Mouse (Mus musculus): Measurements from ENCODE around the gene Rnf186.

Gene Rnf186

DNA sequence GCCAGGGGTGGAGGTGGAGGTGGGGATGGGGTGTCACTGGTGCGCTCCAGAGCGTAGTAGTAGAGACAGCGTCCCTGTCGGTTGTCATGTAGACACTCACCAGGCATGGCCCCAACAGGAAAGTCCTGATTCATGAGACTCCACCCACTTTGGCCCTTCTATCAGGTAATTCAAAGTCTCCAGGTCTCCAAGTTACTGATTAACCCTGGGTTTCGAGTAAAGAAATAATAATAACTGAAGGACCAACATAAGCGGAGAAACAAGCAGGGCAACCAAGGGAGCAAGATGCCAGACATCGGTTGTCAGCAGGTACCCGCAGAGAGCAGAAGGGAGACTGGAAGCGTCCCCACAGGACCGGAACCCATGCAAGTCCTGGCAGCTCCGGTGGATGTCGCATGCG lies at the start of gene Rnf186:
Gene Rnf186 (plus strand): TSS at position 247 of the 400 bp plus-strand sequence.
- DNase-seq, result no peak

DNA sequence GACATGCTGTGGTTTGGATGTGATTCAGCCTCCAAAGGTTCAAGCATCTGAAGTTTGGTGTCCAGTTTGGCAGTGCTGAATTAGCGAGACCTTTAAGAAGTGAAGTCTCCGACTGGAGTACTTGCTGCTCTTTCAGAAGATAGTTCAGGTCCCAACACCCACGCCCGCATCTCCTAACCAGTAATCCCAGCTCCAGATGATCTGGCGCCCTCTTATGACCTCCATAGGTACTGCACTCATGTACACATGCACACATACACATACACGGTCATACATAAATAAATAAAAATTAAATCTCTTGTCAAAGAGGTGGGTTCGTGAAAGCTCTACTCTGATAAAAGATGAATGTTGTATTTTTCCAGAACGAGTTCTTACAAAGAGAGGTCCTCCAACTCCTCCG lies 49.6 kb upstream of the Rnf186 start:
- no peak for DNase-seq

DNA sequence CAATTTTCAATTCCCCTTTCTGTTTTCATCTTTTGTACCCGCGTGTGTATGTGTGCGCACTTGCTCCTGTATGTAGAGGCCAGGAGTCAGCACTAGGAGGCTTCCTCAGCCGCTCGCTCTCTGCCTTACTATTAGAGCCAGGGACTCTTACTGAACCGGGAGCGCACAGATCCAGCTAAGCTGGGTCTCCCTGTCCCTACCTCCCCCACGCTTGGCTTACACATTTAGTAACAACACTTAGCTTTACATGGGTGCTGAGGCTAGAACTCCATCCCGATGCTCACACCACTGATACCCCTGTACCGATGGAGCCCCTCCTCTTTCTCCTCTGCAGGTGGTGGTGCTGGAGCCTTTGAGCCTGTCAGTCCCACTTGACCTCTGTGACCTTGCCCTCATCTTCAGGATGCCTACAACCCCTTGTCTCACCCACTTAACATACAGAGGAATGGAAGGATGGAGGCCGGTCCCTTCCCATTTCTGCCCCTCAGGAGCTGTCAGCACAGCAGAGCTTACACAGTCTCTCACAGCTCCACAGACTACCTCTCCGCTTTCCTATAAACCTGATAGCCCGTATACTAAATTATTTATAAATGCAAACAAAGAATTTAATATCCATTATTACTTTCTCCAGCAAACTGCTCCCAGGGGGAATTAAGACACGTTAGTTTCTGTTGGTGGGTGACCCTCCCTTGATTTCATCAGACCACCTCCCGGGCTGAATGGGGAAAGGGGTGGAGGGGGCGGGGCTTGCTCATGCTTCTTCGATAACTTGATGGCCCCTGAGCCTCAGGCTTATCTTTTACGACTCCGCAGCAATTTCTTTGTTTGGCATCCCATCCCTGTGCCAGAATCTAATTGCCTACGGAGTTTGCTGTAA lies 45.4 kb upstream of the Rnf186 start:
- DNase-seq, result no peak

DNA sequence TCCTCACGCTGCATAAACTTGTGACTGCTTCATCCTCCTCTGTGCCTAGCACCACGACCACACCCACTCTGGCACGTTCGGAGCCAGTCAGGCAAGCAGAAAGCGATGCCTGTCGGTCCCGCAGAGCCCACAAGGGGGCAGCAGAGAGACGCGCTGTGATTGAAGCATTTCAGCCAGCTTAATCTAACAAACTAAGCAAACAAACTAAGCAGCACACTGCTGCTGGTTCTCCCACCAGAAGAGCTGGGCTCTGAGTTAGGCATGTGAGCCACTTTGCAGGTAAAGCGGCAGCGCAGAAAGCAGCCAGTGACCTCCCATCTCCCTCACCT lies 44.8 kb upstream of the Rnf186 start:
- DNase-seq, result peak; percentile 95 to 97

DNA sequence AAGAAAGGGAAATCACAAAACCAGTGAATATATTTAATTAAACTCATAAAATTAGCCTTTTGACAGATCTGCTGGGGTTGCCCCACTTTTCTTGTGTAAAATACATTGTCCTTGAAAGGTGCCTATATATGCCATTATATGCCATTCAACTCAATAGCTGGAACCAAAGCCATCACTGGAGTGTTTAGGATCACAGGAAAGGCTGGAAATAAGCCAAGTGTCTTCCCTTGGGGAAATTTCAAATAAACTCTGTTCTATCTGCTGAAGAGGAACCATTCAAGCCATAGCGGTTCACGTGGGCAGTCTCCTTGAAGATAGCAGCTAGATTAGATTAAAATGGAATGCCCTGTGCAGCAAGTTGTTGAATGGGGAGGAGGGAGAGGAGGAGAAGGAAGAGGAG lies 41.4 kb upstream of the Rnf186 start:
- no peak for DNase-seq

DNA sequence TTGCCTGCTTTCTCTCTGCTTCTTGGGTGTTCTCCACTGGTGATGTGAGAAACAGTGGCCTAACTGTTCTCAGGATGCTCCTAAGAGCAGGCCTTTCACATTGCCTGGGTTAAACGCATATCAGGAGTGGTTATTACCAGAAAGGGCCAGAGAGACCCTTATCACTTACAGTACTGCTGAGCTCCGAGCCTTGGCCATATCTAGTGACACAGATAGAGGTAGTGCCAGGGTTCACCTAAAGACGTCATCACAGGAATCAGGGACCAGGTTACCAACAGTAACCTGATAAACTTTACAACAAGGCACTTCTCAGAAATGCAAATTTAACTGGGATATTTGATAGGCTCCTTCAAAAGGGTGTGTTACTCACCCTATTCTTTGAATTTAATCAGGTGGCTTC lies 33.0 kb upstream of the Rnf186 start:
- no peak for DNase-seq

DNA sequence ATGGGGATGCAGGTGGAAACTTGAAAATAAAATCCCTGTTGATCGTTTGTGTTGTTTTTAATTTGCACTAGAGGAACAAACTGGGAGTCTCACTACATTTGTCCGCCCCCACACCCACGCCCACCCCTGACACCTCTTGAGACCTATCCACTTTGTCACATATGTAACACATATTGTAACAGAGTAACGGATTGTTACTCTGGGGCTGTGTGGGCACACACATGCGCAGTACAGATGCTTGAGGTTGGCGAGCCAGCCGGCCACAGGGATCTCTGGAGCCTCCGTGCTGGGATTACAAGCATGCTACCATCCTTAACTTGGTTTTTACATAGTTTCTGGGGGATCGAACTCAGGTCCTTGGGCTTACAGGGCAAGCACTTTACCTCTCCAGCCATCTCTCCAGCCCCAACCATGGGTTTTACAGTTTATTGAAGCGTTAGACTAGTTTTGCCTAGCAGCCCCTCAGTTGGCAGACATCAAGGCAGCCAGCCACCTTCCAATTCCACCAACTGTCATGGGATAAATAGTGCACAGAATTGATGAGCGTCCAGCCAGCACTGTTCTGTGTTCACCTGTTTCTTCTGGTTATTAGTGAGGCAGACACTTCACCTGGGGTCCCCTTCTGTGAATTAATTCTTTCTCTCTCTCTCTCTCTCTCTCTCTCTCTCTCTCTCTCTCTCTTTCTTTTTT lies 32.3 kb upstream of the Rnf186 start:
- DNase-seq, result no peak

DNA sequence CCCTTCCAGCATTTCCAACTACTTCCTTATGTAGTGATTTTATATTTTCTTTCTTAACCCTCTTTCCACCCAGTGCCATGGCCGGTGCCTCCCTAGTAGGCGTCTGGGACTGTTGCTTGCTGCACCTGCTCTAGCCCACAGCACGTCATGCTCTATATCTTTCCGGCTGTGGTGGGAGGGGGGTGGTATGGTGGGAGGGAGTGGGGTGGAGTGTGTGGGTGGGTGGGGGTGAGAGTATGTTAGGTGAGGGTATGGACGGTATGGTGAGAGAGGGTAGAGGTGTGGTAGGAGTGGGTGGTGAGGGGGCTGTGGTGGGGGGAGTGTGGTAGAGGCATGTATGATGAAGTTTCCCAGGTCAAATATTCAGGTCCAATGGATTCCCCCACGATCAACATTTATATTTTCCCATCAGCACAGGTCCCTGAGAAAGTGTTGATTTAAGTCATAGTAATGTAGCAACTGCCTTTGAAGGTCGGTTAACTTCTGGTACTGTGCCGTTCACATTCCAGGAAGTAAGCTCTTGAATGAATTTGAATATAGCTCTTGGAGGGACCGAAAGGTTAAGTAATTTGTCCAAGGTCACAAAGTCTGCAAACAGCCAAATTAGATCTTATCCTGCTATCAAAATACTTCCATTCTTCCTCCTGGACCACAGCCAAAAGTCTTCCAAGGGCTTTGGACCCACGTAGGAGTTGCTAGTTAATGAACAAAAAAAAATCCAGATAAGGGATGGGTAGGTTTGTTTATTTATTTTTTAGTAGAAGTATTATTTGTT lies 28.2 kb upstream of the Rnf186 start:
- DNase-seq, result no peak

DNA sequence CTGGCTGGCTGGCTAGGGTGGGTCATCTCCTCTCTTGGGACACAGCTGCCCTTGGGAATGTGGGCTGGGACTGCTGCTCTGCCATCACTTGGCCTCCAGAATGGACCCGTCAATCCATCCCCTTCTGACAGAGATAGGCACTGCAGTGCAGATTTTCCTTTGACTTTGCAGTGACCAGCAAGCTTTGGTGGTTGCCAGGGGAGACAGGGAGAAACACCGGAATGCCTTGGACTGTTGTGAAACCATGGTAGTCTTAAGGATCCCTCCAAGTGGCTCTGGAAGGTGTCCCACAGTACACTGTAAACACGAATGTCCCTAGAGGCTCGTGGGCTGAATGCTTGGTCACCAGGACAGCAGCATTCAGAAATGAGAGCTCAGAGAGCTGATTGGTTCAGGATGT lies 27.4 kb upstream of the Rnf186 start:
- DNase-seq, result no peak

DNA sequence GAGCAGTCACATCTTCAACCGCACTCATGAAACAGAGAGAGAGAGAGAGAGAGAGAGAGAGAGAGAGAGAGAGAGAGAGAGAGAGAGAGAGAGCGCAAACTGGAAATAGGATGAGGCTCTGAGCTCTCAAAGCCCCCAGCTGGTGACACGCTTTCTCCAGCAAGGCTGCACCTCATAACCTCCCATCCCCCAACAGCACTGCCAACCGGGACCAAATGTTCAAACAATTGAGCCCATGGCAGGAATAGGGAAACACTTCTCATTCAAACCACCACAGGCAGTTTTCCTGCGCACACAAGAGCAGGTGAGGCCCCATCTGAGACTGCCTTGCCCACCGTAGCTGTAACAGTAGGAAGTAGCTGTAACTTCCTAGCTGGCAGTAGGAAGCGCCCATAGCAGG lies 25.5 kb upstream of the Rnf186 start:
- peak in 1 of 2 experiments; percentile 21 for DNase-seq

DNA sequence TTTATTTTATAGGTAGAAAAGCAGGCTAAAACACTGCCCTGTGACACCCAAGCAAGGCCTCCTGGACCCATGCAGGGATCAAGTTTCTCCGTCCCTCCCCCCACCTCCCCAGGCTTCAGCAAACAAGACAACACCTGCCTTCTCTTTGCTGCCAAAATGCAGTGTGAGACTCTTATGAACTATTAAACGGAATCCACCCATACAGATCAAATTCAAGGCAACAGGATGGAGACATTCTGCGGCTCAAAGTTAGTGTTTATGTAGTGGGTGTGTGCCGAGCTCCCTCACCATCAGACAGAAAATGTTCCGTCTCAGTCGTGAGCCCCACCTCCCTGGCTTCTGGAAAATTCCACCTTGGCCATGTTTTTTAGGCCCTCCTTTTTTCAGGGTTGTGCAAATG lies 24.9 kb upstream of the Rnf186 start:
- no peak for DNase-seq

DNA sequence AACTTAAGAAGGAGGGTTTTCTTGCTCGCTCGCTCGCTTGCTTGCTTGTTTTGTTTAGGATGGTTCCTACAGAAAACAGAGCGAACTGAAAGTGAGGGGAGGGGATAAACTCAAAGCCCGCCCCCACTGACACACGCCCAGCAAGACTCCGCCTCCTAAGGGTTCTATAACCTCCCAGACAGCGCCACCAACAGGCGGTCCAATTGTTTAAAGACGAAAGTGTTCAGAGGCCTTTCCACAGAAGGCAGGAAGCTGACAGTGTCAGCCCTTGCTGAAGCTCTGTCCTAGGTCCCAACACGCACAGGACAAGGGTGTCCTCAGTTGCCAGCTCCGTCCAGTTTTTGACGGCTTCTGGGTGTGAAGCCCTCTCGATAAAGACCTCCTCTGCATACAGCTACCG lies 23.2 kb upstream of the Rnf186 start:
- peak in 1 of 2 experiments; percentile 43 for DNase-seq

DNA sequence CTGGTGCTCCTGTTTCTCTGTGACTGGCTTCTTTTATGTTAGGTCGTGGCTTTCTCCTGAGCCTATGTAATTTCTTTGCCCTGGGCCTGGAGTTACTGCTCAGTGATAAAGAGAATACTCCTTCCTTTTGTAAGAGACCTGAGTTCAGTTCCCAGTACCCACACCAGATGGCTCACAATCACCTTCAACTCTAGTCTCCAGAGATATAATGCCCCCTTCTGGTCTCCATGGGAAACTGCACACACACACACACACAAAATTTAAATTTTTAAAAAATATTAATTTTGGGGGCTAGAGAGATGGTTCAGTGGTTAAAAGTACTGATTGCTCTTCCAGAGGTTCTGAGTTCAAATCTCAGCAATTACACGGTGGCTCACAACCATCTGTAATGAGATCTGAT lies 18.7 kb upstream of the Rnf186 start:
- no peak for DNase-seq

DNA sequence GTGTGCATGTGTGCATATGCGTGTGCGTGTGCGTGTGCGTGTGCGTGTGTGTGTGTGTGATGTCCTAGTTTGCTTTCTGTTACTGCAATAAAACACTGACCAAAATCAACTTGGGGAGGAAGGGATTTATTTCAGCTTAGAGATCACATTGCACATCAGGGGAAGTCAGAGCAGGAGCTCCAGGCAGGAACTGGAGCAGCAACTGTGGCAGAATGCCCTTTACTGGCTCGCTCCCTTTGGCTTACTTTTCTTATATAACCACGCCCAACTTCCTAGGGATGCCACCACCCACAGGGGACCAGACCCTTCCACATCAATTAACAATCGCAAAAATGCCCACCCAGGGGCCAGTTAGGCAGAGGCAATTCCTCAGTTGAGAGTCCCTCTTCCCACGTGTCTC lies 8.3 kb upstream of the Rnf186 start:
- no peak for DNase-seq

DNA sequence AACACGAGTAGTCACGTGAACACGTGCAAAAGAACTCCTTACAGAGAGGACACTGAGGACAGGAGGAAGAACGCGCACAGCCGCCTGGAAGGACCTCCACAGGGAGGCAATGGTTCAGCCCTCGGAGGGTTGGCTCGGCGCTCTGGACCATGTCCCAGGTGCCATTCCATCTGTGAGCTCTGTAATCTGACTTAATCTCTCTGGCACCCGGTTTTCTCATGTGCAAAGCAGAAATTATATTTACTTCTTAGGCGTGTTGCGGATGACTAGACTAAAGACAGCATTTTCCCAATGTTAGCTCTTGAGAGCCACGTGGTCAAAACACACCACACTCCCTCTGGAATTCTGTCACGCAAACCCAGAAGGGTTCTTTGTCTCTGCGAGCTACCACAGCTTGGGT lies 7.8 kb upstream of the Rnf186 start:
- DNase-seq, result peak; percentile 35 to 57

DNA sequence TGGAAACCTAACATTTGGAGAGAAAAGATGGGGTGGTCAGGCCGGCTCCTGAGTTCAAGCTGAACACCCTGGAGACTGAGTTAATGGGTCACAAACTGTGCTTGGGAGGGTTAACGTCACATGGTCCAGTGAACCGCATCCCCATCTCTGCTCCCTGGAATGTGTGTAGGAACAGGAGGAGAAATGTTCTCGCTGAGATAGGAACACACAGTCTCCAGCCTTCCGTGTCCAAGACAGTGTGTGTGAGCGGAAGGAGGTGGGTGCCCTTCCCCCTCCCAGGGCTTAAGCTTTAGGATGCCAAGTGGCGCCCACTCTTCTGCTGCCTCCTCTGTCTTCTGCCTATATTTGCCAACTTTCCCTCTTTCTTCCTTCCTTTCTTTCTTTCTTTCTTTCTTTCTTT lies 7.0 kb upstream of the Rnf186 start:
- DNase-seq, result no peak

DNA sequence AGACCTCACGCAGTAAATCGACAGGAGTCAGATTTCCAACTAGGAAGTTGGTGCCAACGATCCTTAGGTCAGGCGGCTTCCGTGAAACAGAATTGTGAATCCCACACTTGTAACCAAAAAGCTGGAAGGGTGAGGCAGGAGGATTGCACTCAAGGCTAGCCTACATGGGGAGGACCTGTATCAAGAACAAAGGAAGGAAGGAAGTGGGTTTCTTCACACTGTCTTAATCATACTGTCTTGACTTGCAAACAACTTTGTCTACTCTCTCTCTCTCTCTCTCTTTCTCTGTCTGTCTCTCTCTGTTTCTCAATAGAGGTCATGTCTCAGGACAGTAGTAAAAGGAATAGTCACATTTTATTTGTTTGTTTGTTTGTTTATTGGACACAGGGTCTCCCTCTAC lies 4.2 kb upstream of the Rnf186 start:
- no peak for DNase-seq

DNA sequence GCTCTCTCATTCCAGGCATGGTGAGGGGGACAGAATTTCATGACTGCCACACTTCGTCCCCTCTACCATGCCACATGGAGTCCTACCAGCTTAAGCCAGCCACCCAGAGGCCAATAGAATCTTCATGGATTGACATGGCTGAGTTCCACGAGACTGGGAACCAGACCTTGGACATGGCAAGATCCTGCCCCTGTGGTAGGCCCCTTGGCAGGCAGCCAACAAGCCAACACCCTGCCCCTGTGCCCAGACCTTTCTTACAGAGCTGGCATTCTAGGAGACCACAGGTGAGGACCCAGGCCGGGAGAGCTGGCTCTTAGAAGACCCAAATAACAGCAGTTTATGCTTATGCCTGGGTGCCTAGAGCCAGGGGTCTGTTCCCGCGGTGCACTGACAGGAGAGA lies 1.0 kb upstream of the Rnf186 start:
- no peak for DNase-seq

DNA sequence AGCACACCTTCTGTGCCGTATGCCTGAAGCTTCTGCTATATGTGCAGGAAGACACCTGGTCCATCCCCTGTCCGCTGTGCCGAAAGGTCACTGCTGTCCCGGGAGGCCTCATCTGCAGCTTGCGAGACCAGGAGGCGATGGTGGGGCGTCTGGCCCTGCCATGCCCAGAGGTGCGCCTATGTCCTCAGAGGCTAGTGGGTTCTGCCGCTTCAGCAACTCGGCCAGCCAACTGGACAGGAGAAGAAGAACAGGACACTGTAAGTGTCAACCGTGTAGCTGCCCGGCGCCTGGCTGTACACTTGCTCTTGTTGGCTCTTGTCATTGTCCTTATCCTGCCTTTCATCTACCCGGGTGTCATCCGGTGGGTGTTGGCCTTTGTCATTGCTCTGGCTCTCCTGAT lies 573 bp downstream of the Rnf186 start:
- no peak for DNase-seq

DNA sequence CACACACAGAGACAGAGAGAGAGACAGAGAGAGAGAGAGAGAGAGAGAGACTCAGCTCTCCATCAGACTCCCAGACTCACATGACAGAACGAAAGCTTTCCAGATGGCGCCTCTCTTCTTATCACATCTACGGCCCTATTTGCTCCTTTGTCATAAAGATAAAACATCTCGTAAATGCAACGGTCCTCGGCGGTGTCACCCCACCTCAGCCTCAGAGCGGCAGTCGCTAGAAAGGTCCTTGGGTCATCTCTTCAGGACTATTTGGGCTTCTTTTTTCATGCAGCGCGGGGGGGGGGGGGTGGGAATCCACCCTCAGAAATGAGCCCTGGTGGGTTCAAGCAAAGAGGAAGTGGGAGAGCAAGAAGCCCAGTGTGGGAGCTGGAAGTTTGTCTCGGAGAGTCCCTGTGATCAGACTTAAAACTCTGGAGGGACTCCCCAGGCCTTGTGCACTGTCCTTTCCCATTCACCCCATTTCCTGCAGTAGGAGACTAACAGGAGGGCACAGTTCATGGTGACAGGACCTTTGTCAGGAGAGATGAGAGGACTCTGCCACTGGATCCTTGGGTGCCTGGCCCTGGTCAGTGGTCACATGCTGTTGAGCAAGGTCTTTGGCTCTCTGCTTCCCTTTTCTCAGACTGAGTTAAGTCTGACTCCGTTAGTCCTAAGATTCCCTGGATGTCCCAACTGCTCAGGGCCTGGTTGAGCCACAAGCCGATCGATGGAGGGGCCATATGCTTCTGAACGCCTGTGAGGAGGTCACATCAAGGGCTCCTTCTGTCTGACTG lies 2.1 kb downstream of the Rnf186 start:
- no peak for DNase-seq

DNA sequence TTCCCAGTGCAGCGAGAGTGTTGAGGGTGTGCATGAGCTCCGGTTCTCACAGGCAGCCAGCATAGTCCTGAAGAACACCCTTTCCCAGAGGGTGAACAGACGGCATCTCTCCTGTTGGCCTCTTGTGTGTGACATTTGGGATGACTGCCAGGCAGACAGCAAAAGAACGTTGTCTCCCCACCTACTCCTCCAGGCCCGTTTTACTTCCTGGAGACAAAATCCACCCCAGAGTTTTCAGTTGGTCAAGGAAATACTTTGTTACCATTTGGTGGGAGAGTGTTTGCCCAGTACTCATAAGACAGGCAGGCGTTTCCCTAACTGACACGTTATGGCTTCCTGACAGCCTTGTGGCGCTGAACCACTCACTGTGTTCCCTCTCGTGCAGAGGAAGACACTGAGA lies 2.8 kb downstream of the Rnf186 start:
- DNase-seq, result peak; percentile 9 to 14

DNA sequence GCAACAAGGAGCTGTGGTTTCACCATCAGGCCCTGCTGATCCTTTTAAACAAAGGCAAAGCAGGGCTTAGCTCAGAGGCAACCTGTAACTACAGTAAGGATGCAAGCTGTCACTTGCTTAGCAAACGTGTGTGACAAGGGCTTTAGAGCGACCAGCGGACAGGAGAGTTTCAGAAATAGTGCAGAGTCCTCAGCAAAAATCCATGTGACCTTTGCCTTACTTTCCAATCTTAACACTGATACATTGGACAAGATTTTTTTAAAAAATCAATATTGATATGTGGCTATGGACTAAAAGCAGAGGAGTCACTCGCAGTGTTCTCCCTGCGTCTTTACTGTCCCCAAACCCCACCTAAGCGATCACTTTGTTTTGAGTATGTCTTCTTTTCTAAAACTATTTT lies 4.5 kb downstream of the Rnf186 start:
- no peak for DNase-seq
